Mouse (Mus musculus) gastrocnemius, adult 18-20 months (tissue): Measurements from ENCODE around the gene Tada2b. TPM values are rescaled to one million over a fixed set of nuclear protein-coding genes. Genes with fewer than 3 reads are reported as not detected.
A peak's percentile ranks its signal among the peaks of the same experiment; 100 is the strongest.

ENCODE experiments used
- DNase-seq: peaks from one replicate; pipeline ENCODE4 v3.0.0; 2021; ENCODE audit warnings: low spot score
- total RNA-seq, 2 experiments: library from RNA; stranded (reverse); gene quantifications; 2 replicates each; pipeline ENCODE4 v1.2.3; 2021

The Tada2b gene
- total RNA-seq, 2 experiments from 2014 or later, result 15.4 to 17.4 TPM

- no peak for DNase-seq
Observed at GRCm38 (mm10) chr5:36446166-36446890, 37.8 kb downstream of the Tada2b start.

GRCm38 (mm10) chr5:36445028-36445427 is 39.1 kb downstream of the Tada2b start:
- no peak for DNase-seq

- no peak for DNase-seq
Observed at GRCm38 (mm10) chr5:36444611-36445010, 39.5 kb downstream of the Tada2b start.

- DNase-seq, result no peak
Observed at GRCm38 (mm10) chr5:36440741-36441140, 43.3 kb downstream of the Tada2b start.

- DNase-seq, result peak; percentile 12
Observed at GRCm38 (mm10) chr5:36436858-36437257, 47.2 kb downstream of the Tada2b start.

GRCm38 (mm10) chr5:36434398-36434967 is 49.6 kb downstream of the Tada2b start:
- DNase-seq, result no peak

GRCm38 (mm10) chr5:36431711-36432110 is 52.4 kb downstream of the Tada2b start:
- DNase-seq, result no peak

- no peak for DNase-seq
Observed at GRCm38 (mm10) chr5:36429551-36429950, 54.5 kb downstream of the Tada2b start.

- no peak for DNase-seq
Observed at GRCm38 (mm10) chr5:36427831-36428230, 56.3 kb downstream of the Tada2b start.

- DNase-seq, result no peak
Observed at GRCm38 (mm10) chr5:36426404-36426803, 57.7 kb downstream of the Tada2b start.

- no peak for DNase-seq
Observed at GRCm38 (mm10) chr5:36424676-36425075, 59.4 kb downstream of the Tada2b start.

Other genes with a start within 250 kb of the Tada2b start
- gene Sorcs2, start 86.1 kb downstream of the Tada2b start, total RNA-seq, result 1 to 10 TPM; 1.8 TPM
- 10 to 100 TPM; 33.0 to 35.1 TPM for gene Grpel1, start 19.3 kb downstream of the Tada2b start, total RNA-seq
- under 1 TPM in 1 of 2 experiments, not detected in 1; 0.07 TPM for gene Ccdc96, start 303 bp upstream of the Tada2b start, total RNA-seq
- 10 to 100 TPM; 14.5 to 14.6 TPM for gene Tbc1d14, start 109.0 kb upstream of the Tada2b start, total RNA-seq
- 10 to 100 TPM; 88.1 to 91.1 TPM for gene D5Ertd579e, start 211.7 kb upstream of the Tada2b start, total RNA-seq